Mouse (Mus musculus) C2C12 (cell line): ENCODE measurements around the gene Auts2. TPM values are rescaled to one million over a fixed set of nuclear protein-coding genes. Genes with fewer than 3 reads are reported as not detected.

ENCODE experiments used
- H3K27me3 ChIP-seq: one replicate; pipeline ENCODE4 v1.6.1; 2011; ENCODE audit not compliant: control insufficient read depth, insufficient read depth, insufficient read length
- H3K36me3 ChIP-seq: one replicate; pipeline ENCODE4 v1.6.1; 2011; ENCODE audit not compliant: control insufficient read depth, insufficient read depth
- H3K4me3 ChIP-seq: one replicate; pipeline ENCODE4 v1.5.1; 2011; ENCODE audit warnings: mild to moderate bottlenecking, control low read depth; ENCODE audit not compliant: poor library complexity, insufficient read depth, severe bottlenecking
- H3K79me2 ChIP-seq: one replicate; pipeline ENCODE4 v1.6.1; 2011; ENCODE audit not compliant: control insufficient read depth, insufficient read depth
- H3K79me3 ChIP-seq: one replicate; pipeline ENCODE4 v1.6.1; 2011; ENCODE audit warnings: low read depth, control low read depth
- H3ac ChIP-seq: one replicate; pipeline ENCODE3; 2011; ENCODE audit warnings: low read depth; ENCODE audit not compliant: control insufficient read depth, insufficient read length
- CEBPB ChIP-seq: IDR thresholded peaks from one replicate; pipeline ENCODE4 v1.6.1; 2011; ENCODE audit warnings: low read depth, mild to moderate bottlenecking, control low read depth, moderate library complexity
- CTCF ChIP-seq: IDR thresholded peaks from one replicate; pipeline ENCODE4 v1.5.1; 2011; ENCODE audit not compliant: control insufficient read depth, insufficient read depth, insufficient read length
- FOSL1 ChIP-seq: IDR thresholded peaks from one replicate; pipeline ENCODE4 v1.8.0; 2011; ENCODE audit warnings: mild to moderate bottlenecking, low read length; ENCODE audit not compliant: poor library complexity, insufficient read depth, severe bottlenecking
- MAX ChIP-seq: IDR thresholded peaks from one replicate; pipeline ENCODE4 v1.6.1; 2011; ENCODE audit warnings: mild to moderate bottlenecking, control low read depth
- MYOD1 ChIP-seq: IDR thresholded peaks from one replicate; pipeline ENCODE4 v1.6.1; 2011; ENCODE audit warnings: low read depth; ENCODE audit not compliant: control insufficient read depth, insufficient read length
- MYOG ChIP-seq: IDR thresholded peaks from one replicate; pipeline ENCODE4 v1.6.1; 2011; ENCODE audit not compliant: control insufficient read depth, insufficient read length; ENCODE audit errors: extremely low read depth
- USF1 ChIP-seq: IDR thresholded peaks from one replicate; pipeline ENCODE4 v1.6.1; 2011; ENCODE audit warnings: low read depth, mild to moderate bottlenecking, control low read depth, moderate library complexity
- polyA plus RNA-seq: library from polyadenylated mRNA; unstranded; fragments of >200 nt; fragmentation: generic; extraction: Trizol; gene quantifications from one replicate; pipeline ENCODE4 v1.2.1, GENCODE M21; 2012; ENCODE audit warnings: missing spikeins

The Auts2 gene
- polyA plus RNA-seq, 1 experiment, result 8.4 TPM

DNA sequence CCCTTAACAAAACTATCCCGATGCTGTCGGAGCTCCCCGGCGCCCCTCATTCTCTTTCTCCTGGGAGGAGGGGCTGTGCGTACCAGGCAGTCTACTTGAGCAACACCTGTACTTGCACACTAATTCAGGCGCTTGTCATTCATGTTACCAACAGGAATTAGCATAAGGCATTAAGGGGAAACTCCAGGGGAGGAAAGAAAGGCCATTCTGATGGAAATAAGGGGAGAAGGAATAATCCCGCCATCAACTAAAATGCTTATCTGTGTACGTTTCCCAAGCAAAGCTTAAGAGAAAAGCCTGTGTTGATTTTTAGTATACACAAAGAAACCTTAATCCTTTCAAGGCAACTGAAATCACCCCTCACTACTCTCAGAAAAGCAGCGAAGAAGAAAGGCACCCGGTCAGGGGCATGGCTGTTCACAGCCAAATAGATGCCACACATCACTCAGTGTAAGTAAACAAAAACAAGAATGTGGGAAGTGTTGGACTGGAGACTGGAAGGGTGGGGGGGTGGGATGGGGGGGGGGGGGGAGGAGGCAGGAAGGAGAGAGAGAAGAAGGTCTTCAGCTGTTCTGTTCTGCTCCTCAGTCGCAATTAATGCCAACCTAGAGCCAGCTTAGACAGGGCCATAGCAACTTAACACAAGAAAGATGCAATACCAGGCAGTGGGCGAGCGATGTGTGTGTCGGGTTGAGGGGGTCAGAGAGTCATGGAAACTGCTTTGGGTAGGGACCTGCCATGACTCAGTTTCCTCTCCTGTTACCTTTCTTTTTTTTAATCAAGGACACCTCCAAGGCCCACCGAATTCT is 1011.2 kb downstream of the Auts2 start:
- Histone ChIP-seq H3K36me3 (peaks cover 5% of the 10 kb centered on the region), H3K27me3 (no peaks in the 10 kb centered on the region), H3K79me3 (peaks cover 33% of the 10 kb centered on the region), H3K79me2 (peaks cover 72% of the 10 kb centered on the region), H3K4me3 (no peak overlapping the region), H3ac (no peak overlapping the region)
- TF ChIP-seq MYOG, result no peak
- no peak for TF ChIP-seq MAX
- no peak for TF ChIP-seq CEBPB
- no peak for TF ChIP-seq FOSL1
- TF ChIP-seq CTCF, result no peak
- no peak for TF ChIP-seq USF1
- no peak for TF ChIP-seq MYOD1

- TF ChIP-seq USF1, result no peak
- TF ChIP-seq CEBPB, result no peak
- no peak for TF ChIP-seq MYOG
- TF ChIP-seq MYOD1, result no peak
- Histone ChIP-seq H3K27me3 (no peaks in the 10 kb centered on the region), H3K36me3 (peaks cover 5% of the 10 kb centered on the region), H3K4me3 (no peak overlapping the region), H3ac (no peak overlapping the region), H3K79me2 (peaks cover 69% of the 10 kb centered on the region), H3K79me3 (peaks cover 26% of the 10 kb centered on the region)
These were observed 1012.3 kb downstream of the Auts2 start for GRCm38 (mm10) chr5:131530828-131531227.

DNA sequence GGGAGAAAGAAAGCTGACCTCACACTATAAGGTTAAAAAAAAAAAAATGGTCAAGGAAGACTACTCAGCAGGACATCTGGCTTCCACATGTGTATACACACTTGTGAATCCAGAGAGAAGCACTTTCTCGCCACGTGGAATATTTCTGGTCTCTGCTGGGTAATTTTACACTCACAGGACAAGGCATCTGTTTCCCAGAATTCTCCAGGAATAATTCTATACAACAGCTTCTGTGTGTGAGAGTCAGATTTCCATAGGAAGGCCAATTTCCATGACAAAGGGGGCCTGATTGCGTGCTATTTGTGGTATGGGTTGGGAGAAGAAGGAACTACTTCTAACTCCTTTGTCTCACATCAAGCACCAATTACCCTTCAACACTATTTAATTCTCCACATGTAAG is 1016.5 kb downstream of the Auts2 start:
- Histone ChIP-seq H3K4me3 (no peak overlapping the region), H3K27me3 (no peaks in the 10 kb centered on the region), H3ac (no peak overlapping the region), H3K79me2 (peaks cover 82% of the 10 kb centered on the region), H3K79me3 (peaks cover 26% of the 10 kb centered on the region), H3K36me3 (no peaks in the 10 kb centered on the region)
- no peak for TF ChIP-seq MYOG
- no peak for TF ChIP-seq MYOD1
- TF ChIP-seq CTCF, result no peak
- TF ChIP-seq USF1, result no peak
- TF ChIP-seq FOSL1, result no peak
- TF ChIP-seq MAX, result no peak
- no peak for TF ChIP-seq CEBPB

GRCm38 (mm10) chr5:131524900-131525465 is 1018.2 kb downstream of the Auts2 start:
- H3K79me3 ChIP-seq, result peaks cover 23% of the 10 kb centered on the region
- H3K79me2 ChIP-seq, result peaks cover 90% of the 10 kb centered on the region
- H3K4me3 ChIP-seq, result no peak overlapping the region
- no peaks in the 10 kb centered on the region for H3K36me3 ChIP-seq
- no peak overlapping the region for H3ac ChIP-seq
- H3K27me3 ChIP-seq, result no peaks in the 10 kb centered on the region
- TF ChIP-seq MAX, result no peak
- no peak for TF ChIP-seq MYOD1
- no peak for TF ChIP-seq CTCF
- TF ChIP-seq FOSL1, result no peak
- no peak for TF ChIP-seq CEBPB
- TF ChIP-seq USF1, result no peak
- no peak for TF ChIP-seq MYOG

GRCm38 (mm10) chr5:131519560-131519959 is 1023.6 kb downstream of the Auts2 start:
- H3K27me3 ChIP-seq, result no peaks in the 10 kb centered on the region
- peaks cover 31% of the 10 kb centered on the region for H3K79me3 ChIP-seq
- H3ac ChIP-seq, result no peak overlapping the region
- H3K36me3 ChIP-seq, result no peaks in the 10 kb centered on the region
- peaks cover 90% of the 10 kb centered on the region for H3K79me2 ChIP-seq
- no peak overlapping the region for H3K4me3 ChIP-seq
- TF ChIP-seq FOSL1 (no peak), USF1 (no peak)

GRCm38 (mm10) chr5:131517677-131518076 is 1025.5 kb downstream of the Auts2 start:
- Histone ChIP-seq H3K27me3 (no peaks in the 10 kb centered on the region), H3ac (no peak overlapping the region), H3K79me3 (peaks cover 32% of the 10 kb centered on the region), H3K36me3 (no peaks in the 10 kb centered on the region), H3K79me2 (peaks cover 92% of the 10 kb centered on the region), H3K4me3 (no peak overlapping the region)
- TF ChIP-seq CTCF (no peak), FOSL1 (no peak), CEBPB (no peak), MAX (no peak), USF1 (no peak), MYOD1 (no peak)
